In the genomic region with DNA sequence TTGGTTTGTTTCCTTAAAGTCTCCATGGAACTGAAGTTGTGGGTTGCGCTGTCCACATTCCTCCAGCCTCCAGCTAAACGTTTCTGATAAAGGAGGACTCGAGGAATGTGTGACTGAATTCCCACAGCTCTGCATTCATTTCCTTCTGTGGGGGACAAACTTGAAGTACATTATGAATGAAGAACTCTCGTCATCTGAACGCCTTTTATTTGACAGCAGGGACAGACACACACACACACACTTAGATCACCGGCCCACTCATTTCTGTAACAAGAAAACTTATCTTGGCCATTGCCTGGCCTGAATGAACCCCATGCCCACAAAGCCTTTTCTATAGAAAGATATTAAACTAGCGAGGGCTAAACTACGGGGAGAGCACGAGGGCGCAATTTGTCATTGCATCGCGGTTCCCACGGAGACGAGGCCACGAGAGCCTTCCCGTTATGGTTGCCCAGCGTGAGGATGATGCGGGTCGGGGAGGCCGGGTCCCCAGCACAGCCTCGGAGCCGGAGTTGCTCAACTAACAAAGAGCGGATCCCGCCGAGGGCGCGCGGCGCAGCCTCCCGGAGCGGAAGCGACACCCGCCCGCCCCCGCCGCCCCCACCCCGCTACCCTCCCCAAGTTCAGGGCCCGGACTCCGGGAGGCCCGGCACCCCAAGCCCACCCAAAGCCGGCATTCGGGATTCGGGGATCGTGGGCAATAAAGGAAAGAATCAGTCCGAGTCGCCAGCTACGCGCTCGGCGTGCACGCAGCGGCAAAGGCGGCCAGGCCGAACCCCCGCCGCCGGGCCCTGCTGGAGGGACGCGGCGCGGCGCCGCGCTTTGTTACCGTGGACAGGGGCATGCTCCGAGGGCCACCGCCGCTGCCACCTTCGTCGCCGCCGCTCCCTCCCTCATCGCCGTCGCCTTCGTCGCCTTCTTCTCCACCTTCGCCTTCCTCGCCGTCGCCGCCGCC, we compare ENCODE assay signal across 8 mouse cellular contexts. TPM values are rescaled to one million over a fixed set of nuclear protein-coding genes. Genes with fewer than 3 reads are reported as not detected.
DNase-seq lines count a peak whose midpoint lies in the region; ATAC-seq and TF ChIP-seq lines count a peak whose summit lies in the region.

No protein-coding gene starts in this region.

- peak; percentile 6; the same call in 1 of the 2 replicates for ATAC-seq in kidney, embryonic 15.5 days (replicated peaks; ENCODE audit: low FRiP score)
- peak; percentile 5; the same call in 1 of the 2 replicates for ATAC-seq in lung, embryonic 14.5 days (ENCODE audit: insufficient read depth)
- ATAC-seq in neutrophil, adult 5-6 weeks (ENCODE audit: extremely low read depth, insufficient number of reproducible peaks, low FRiP score, poor library complexity, severe bottlenecking) = peak; percentile 33; the same call in 1 of the 2 replicates

- H3K4me2 ChIP-seq in kidney, embryonic 15.5 days = peak overlapping the region; percentile 59
- H3K4me2 ChIP-seq in lung, embryonic 14.5 days = peak overlapping the region; percentile 81

- DNase-seq in CD4-positive helper T cell, adult 2 months (ENCODE audit: low read depth, low spot score) = peak; percentile 68
- DNase-seq in adrenal gland, adult 18-20 months (ENCODE audit: low spot score in 2 of 2) = peak; percentile 57 to 60
- peak; percentile 37 for DNase-seq in embryo, embryonic 11.5 days (ENCODE audit: low read depth, low spot score)
- DNase-seq in heart, adult 9 months (ENCODE audit: low spot score in 2 of 2) = peak; percentile 29 to 41
- peak; percentile 74 for DNase-seq in lung, embryonic 14.5 days
- DNase-seq in thymus, postnatal 0 days (ENCODE audit: low spot score) = peak; percentile 75

- H3K4me3 ChIP-seq in kidney, embryonic 15.5 days (replicated peaks) = peak overlapping the region; percentile 90
- peak overlapping the region; percentile 98 for H3K4me3 ChIP-seq in lung, embryonic 14.5 days (ENCODE audit: low read depth, low read length)

- H3K36me3 ChIP-seq in kidney, embryonic 15.5 days = peaks cover 4% of the 10 kb centered on the region; the same call in 1 of the 2 replicates
- H3K36me3 ChIP-seq in lung, embryonic 14.5 days (ENCODE audit: insufficient read depth) = no peaks in the 10 kb centered on the region

- peaks cover 25% of the 10 kb centered on the region; the same call in 1 of the 2 replicates for H3K4me1 ChIP-seq in kidney, embryonic 15.5 days
- H3K4me1 ChIP-seq in lung, embryonic 14.5 days (ENCODE audit: insufficient read depth) = peaks cover 5% of the 10 kb centered on the region; the same call in 1 of the 2 replicates

- H3K9ac ChIP-seq in kidney, embryonic 15.5 days = peak overlapping the region; percentile 99
- peak overlapping the region; percentile 98 for H3K9ac ChIP-seq in lung, embryonic 14.5 days

- H3K27ac ChIP-seq in kidney, embryonic 15.5 days = peak overlapping the region; percentile 99
- peak overlapping the region; percentile 100 for H3K27ac ChIP-seq in lung, embryonic 14.5 days (ENCODE audit: low read depth)

- no peaks in the 10 kb centered on the region for H3K27me3 ChIP-seq in kidney, embryonic 15.5 days
- H3K27me3 ChIP-seq in lung, embryonic 14.5 days (ENCODE audit: insufficient read depth, low read length) = no peaks in the 10 kb centered on the region

- H3K9me3 ChIP-seq in kidney, embryonic 15.5 days (replicated peaks) = no peaks in the 10 kb centered on the region
- H3K9me3 ChIP-seq in lung, embryonic 14.5 days (ENCODE audit: low read depth, low read length) = no peaks in the 10 kb centered on the region

- under 1% methylated on average over 79 of the region's 83 CpGs for WGBS in kidney, embryonic 15.5 days
- under 1% methylated on average over 82 of the region's 83 CpGs for WGBS in lung, embryonic 14.5 days

- no peak for TF ChIP-seq CTCF in lung, embryonic 14.5 days (IDR thresholded peaks at IDR 0.05; ENCODE audit: low read depth)

RNA-seq across cellular contexts. Expression of a gene that starts 1.0 kb away (rescaled TPM):
- 10 to 100 TPM; 36.3 to 48.5 TPM for total RNA-seq in adrenal gland, adult 18-20 months (2021)
- 65.5 and 67.1 TPM in 2 replicates for polyA plus RNA-seq in kidney, embryonic 15.5 days (2015; fragmentation: Nextera tagmentation; extraction: Ambion mirVana)
- 92.3 and 93.1 TPM in 2 replicates for polyA plus RNA-seq in lung, embryonic 14.5 days (2014; fragmentation: Nextera tagmentation; extraction: Ambion mirVana)
- total RNA-seq in neutrophil, adult 5-6 weeks (2017) = 64.2 and 73.1 TPM in 2 replicates
- polyA plus RNA-seq in thymus, postnatal 0 days (2015; fragmentation: Nextera tagmentation; extraction: Ambion mirVana) = 58.1 and 68.5 TPM in 2 replicates

Comparison
In these comparisons a context has a peak if more than half of its experiments do, and no peak if none do; other contexts are left out.
1. Peak in every context shown above with its lines: DNase-seq, ATAC-seq, H3K4me3 ChIP-seq and H3K27ac ChIP-seq.